Mouse (Mus musculus) intestine, embryonic 14.5 days (tissue): ENCODE measurements around the gene Asb12. TPM values are rescaled to one million over a fixed set of nuclear protein-coding genes. Genes with fewer than 3 reads are reported as not detected.
A peak's percentile ranks its signal among the peaks of the same experiment; 100 is the strongest.
"Not testable (repeated sequence)": the region's sequence is repeated elsewhere in the genome, so short reads cannot be mapped to it uniquely, and the experiment has no call there.

ENCODE experiments used
- ATAC-seq: fragments of 200-750 bp; cut with Nextera tagmentation; replicated peaks from 2 replicates; pipeline ENCODE4 v1.8.0; 2017; ENCODE audit warnings: low read depth, moderate number of reproducible peaks, moderate TSS enrichment, moderate library complexity; ENCODE audit not compliant: low FRiP score, low TSS enrichment
- DNase-seq: peaks from one replicate; pipeline ENCODE4 v3.0.0-alpha.2; 2018; ENCODE audit warnings: low spot score
- H3K27ac ChIP-seq: fragments of 300-500 bp; sonication (generic); 2 replicates; pipeline ENCODE4 v1.5.1; 2014; ENCODE audit warnings: low read depth, mild to moderate bottlenecking, control low read depth
- H3K27me3 ChIP-seq: fragments of 300-500 bp; sonication (generic); replicated peaks from 2 replicates; pipeline ENCODE4 v1.6.1; 2014; ENCODE audit warnings: low read length, control low read depth; ENCODE audit not compliant: control insufficient read depth, insufficient read depth
- H3K36me3 ChIP-seq: fragments of 300-500 bp; sonication (generic); 2 replicates; pipeline ENCODE4 v1.6.1; 2014; ENCODE audit warnings: low read length, control low read depth; ENCODE audit not compliant: control insufficient read depth, insufficient read depth
- H3K4me1 ChIP-seq: fragments of 300-500 bp; sonication (generic); replicated peaks from 2 replicates; pipeline ENCODE4 v1.6.1; 2014; ENCODE audit warnings: low read length, control low read depth, mixed read lengths; ENCODE audit not compliant: control insufficient read depth, insufficient read depth
- H3K4me2 ChIP-seq: fragments of 300-500 bp; sonication (generic); 2 replicates; pipeline ENCODE4 v1.6.1; 2014; ENCODE audit warnings: low read length
- H3K4me3 ChIP-seq: fragments of 300-500 bp; sonication (generic); 2 replicates; pipeline ENCODE4 v1.5.1; 2014; ENCODE audit warnings: low read depth, low read length, control low read depth, mixed read lengths
- H3K9ac ChIP-seq: fragments of 300-500 bp; sonication (generic); 2 replicates; pipeline ENCODE4 v1.6.1; 2014; ENCODE audit warnings: mild to moderate bottlenecking, low read length
- H3K9me3 ChIP-seq: fragments of 300-500 bp; sonication (generic); 2 replicates; pipeline ENCODE4 v1.6.1; 2016; ENCODE audit warnings: low read length, control low read depth; ENCODE audit not compliant: control insufficient read depth
- WGBS: fragments of 180-500 bp; shearing (Covaris S2); extraction: QIAGEN DNeasy Blood & Tissue Kit; methylation state at CpG from one replicate; pipeline ENCODE4 v1.1.7; 2014; 5-methylcytosine and 5-hydroxymethylcytosine counted together
- polyA plus RNA-seq: library from polyadenylated mRNA; unstranded; fragments of >200 nt; fragmentation: Nextera tagmentation; extraction: Ambion mirVana; gene quantifications from 2 replicates; pipeline ENCODE4 v1.2.1, GENCODE M21; 2014

Asb12 gene
- not detected in 2 replicates for polyA plus RNA-seq

DNA sequence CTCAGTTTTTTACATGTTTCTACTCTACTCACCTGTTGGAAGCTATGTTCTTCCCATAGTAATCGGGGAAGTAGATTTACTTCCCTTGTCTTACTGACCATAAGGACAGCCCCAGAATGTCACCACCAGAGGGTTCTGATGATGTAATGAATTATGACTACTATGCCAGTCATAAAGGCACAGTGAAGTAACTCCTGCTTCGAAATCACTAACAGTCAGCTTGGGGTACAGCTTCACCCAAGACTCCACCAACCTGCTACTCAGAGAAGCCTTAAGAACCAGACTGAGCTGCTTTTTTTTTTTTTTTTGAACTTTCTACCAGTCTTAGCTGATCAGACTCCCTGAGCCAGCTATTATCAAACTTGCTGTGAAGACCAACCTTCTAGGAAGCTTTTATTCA lies at the start of gene Asb12, which contains the start of gene Pfn5:
Asb12 (minus strand) TSS at position 101 of the 400 bp plus-strand sequence.
Pfn5 (plus strand) TSS at position 218 of the 400 bp plus-strand sequence.
- WGBS, result 88% methylated on average over 2 of the region's 2 CpGs
- H3K4me3 ChIP-seq, result no peak within 1 kb of the TSS
- no peaks in the 10 kb centered on the region for H3K36me3 ChIP-seq
- H3K27me3 ChIP-seq, result no peaks in the 10 kb centered on the region
- no peak for ATAC-seq
- no peaks in the 10 kb centered on the region for H3K9me3 ChIP-seq
- no peak for DNase-seq
- no peak within 1 kb of the TSS for H3K9ac ChIP-seq
- H3K27ac ChIP-seq, result no peak within 1 kb of the TSS
- H3K4me1 ChIP-seq, result no peaks in the 10 kb centered on the region
- no peak within 1 kb of the TSS for H3K4me2 ChIP-seq

DNA sequence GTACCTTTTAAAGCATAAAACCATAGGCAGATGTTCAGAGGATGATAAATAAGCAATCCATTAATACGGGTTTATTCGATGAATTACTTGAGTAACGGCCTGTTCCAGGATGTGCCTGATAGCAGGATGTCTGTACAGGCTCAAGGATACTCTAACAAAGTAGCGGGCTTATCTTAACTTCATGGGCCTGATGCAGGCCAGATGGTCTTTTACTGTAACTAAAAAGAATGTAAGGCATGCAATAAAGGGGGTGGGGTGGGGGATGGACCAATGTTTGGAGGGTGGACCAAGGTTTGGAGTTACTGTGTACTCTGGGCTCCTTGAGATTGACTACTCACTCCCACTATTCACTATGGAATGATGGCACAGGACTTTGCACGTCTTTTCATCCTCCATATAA lies 42.8 kb upstream of the Asb12 start:
- ATAC-seq (peak; percentile 47; the same call in 1 of the 2 replicates), DNase-seq (no peak)

DNA sequence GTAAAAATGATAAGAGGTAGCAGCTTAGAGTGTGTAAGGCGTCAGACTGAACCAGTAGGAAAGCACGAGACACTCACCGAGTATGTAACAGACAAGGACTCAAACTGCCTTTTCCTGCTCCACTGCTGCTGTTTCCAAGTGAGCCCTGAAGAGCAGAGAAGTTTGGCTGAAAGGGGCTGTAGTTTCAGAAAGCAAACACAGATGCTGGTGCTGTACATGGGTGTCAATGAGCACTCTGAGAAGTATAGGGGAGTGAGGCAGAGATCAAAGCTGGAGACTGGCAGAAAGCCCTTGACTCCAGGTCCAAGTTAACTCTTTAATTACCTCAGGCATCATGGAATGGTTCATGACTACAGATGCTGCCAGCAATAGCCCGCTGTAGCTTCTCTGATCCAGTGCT lies 3.5 kb downstream of the Asb12 start:
- H3K36me3 ChIP-seq, result no peaks in the 10 kb centered on the region
- H3K9ac ChIP-seq, result no peak overlapping the region
- H3K27ac ChIP-seq, result no peak overlapping the region
- no peak for ATAC-seq
- no peak overlapping the region for H3K4me3 ChIP-seq
- H3K4me2 ChIP-seq, result no peak overlapping the region
- H3K4me1 ChIP-seq, result no peaks in the 10 kb centered on the region
- no peaks in the 10 kb centered on the region for H3K9me3 ChIP-seq
- 61% methylated on average over 4 of the region's 4 CpGs for WGBS
- no peaks in the 10 kb centered on the region for H3K27me3 ChIP-seq
- DNase-seq, result no peak

More for the DNA sequence above, 42.8 kb upstream of the Asb12 start:
- Histone ChIP-seq H3K36me3 (no peaks in the 10 kb centered on the region), H3K27me3 (no peaks in the 10 kb centered on the region), H3K4me3 (no peak overlapping the region), H3K27ac (no peak overlapping the region), H3K9ac (no peak overlapping the region), H3K9me3 (no peaks in the 10 kb centered on the region), H3K4me2 (no peak overlapping the region), H3K4me1 (no peaks in the 10 kb centered on the region)
- WGBS, result 31% methylated on average over 5 of the region's 5 CpGs

DNA sequence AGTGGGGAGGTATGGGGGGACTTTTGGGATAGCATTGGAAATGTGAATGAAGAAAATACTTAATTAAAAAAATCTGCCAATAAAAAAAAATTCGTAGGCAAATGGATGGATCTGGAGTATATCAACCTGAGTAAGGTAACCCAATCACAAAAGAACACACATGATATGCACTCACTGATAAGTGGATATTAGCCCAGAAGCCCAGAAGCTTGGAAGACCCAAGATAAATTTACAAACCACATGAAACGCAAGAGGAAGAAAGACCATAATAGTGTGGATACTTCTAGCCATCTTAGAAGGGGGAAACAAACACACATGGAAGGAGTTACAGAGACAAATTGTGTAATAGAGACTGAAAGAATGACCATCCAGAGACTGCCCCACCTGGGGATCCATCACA lies 22.3 kb downstream of the Asb12 start:
- H3K36me3 ChIP-seq, H3K27ac ChIP-seq, H3K4me2 ChIP-seq, H3K27me3 ChIP-seq, ATAC-seq, H3K4me3 ChIP-seq, DNase-seq, H3K9me3 ChIP-seq, H3K4me1 ChIP-seq, H3K9ac ChIP-seq: not testable (repeated sequence)
- WGBS, result 88% methylated on average over 2 of the region's 2 CpGs

DNA sequence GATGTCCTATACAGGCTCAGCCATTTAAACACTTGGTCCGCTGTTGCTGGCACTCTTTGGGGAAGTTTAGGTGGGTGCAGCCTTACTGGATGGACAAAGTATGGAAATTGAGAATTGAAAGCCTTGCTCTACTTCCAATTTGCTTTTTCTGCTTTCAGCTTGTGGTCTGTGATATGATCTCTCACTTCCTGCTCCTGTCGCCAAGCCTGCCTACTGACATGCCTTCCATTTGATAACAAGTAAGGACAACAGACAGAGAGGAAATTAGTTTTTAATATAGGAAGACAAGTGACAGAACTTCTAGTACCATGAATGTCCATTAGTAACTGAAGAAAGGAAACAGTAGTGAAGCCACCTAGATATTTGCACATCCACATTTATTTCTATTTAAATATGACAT lies 32.6 kb downstream of the Asb12 start:
- DNase-seq (no peak), ATAC-seq (no peak)
- WGBS, result 67% methylated on average over 2 of the region's 2 CpGs
- no peak overlapping the region for H3K4me3 ChIP-seq
- H3K27ac ChIP-seq, result no peak overlapping the region
- no peak overlapping the region for H3K9ac ChIP-seq
- no peak overlapping the region for H3K4me2 ChIP-seq
- no peaks in the 10 kb centered on the region for H3K36me3 ChIP-seq
- H3K9me3 ChIP-seq, result no peaks in the 10 kb centered on the region
- no peaks in the 10 kb centered on the region for H3K4me1 ChIP-seq
- no peaks in the 10 kb centered on the region for H3K27me3 ChIP-seq

DNA sequence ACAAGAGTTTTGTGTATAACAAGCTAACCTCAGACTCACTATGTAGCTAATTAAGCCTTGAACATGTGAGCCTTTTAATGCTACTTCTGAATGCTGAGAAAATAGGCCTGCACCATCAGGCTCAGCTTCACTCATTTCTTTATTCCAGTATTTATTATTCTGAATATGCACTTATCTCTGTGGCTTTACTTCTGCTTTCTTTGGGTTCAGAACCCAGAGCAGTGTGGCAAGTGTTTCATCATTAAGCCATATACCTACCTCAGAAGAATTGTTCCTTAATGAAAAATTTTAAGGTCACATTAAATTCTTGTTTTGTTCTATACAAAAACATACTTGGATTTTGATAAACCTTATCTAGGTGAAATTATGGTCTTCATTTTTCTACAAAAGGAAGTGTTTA lies 33.9 kb downstream of the Asb12 start:
- ATAC-seq (no peak), DNase-seq (no peak)
- no peaks in the 10 kb centered on the region for H3K4me1 ChIP-seq
- no peak overlapping the region for H3K9ac ChIP-seq
- no peaks in the 10 kb centered on the region for H3K36me3 ChIP-seq
- no peaks in the 10 kb centered on the region for H3K9me3 ChIP-seq
- no peak overlapping the region for H3K4me3 ChIP-seq
- no peaks in the 10 kb centered on the region for H3K27me3 ChIP-seq
- no peak overlapping the region for H3K4me2 ChIP-seq
- no peak overlapping the region for H3K27ac ChIP-seq

DNA sequence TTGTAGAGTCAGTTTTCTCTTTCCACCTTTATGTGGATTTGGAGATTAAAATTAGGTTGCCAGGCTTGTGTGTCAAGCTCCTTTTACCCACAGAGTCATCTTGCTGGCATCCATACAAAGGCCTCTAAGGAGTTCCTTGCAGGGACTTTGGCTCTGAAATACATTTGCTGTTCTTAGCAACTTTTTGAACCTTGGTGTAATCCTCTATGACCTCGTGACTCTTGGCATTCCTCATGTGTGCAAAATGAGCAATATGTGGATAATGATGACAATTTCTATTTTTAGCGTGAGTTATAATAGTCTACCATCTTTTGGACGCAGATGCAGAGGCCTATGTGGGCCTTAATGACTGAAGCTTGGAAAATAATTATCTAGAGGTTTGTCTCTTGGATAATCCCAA lies 100.6 kb downstream of the Asb12 start:
- H3K9me3 ChIP-seq, result no peaks in the 10 kb centered on the region
- WGBS, result 69% methylated on average over 3 of the region's 3 CpGs
- no peak overlapping the region for H3K27ac ChIP-seq
- DNase-seq, result no peak
- H3K27me3 ChIP-seq, result no peaks in the 10 kb centered on the region
- no peak overlapping the region for H3K4me3 ChIP-seq
- no peaks in the 10 kb centered on the region for H3K36me3 ChIP-seq
- H3K4me1 ChIP-seq, result no peaks in the 10 kb centered on the region
- H3K9ac ChIP-seq, result no peak overlapping the region
- no peak overlapping the region for H3K4me2 ChIP-seq
- no peak for ATAC-seq

DNA sequence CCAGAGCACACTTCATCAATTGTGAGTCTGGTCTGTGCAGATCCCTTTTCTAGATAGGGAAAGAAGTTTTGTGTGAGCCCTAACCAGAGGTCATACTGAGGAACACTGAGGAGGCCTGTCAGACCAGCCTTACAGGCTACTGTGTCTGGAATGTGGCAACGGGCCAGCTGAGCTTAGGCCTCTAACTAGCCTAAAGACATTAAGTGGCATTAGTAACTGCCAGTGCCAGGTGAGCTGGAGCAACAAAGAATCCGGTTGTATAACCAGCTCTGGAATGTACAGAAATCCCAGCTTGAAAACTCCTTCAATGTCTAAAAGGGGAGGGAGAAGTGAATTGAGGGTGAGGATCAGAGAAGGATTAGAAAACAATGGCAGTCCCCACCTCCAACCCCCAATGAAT lies 111.9 kb downstream of the Asb12 start:
- H3K4me2 ChIP-seq, result no peak overlapping the region
- H3K4me3 ChIP-seq, result no peak overlapping the region
- H3K27ac ChIP-seq, result no peak overlapping the region
- no peaks in the 10 kb centered on the region for H3K27me3 ChIP-seq
- H3K36me3 ChIP-seq, result no peaks in the 10 kb centered on the region
- DNase-seq, result no peak
- 0 out of 2 replicates have a peak, but pooled peaks cover 3% of the 10 kb centered on the region for H3K4me1 ChIP-seq
- no peak overlapping the region for H3K9ac ChIP-seq
- WGBS, result 73% methylated on average over 2 of the region's 2 CpGs
- no peaks in the 10 kb centered on the region for H3K9me3 ChIP-seq
- no peak for ATAC-seq

DNA sequence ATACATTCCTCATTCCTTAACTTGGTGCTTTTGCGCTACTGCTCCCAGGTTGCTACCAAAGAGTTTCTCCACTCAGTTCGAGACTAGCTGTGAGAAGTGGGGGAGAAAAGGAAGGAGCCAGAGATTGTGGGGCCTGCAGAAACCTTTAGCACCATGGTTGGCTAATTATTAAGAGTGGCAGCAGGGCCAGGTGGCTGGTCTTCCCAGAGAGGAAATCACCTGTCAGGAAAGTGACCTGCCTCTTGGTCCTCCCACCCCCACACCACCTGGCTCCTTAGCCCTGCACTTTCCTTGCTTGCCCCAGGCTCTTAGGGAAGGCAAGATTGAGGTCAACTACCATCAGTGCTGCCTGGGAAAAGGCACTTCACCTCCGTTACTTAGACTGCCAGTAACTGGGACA lies 112.6 kb downstream of the Asb12 start:
- DNase-seq (no peak), ATAC-seq (peak; percentile 48)
- H3K9ac ChIP-seq, result peak overlapping the region; percentile 16; the same call in 1 of the 2 replicates
- no peaks in the 10 kb centered on the region for H3K9me3 ChIP-seq
- no peaks in the 10 kb centered on the region for H3K27me3 ChIP-seq
- H3K36me3 ChIP-seq, result no peaks in the 10 kb centered on the region
- H3K4me2 ChIP-seq, result peak overlapping the region; percentile 39
- peak overlapping the region; percentile 65; the same call in 1 of the 2 replicates for H3K27ac ChIP-seq
- H3K4me3 ChIP-seq, result peak overlapping the region; percentile 52
- 37% methylated on average over 3 of the region's 3 CpGs for WGBS
- H3K4me1 ChIP-seq, result 0 out of 2 replicates have a peak, but pooled peaks cover 3% of the 10 kb centered on the region
